Mouse (Mus musculus): ENCODE data around the gene Fbxl3.

GRCm38 (mm10) chr14:103085840-103086533 is 13.4 kb downstream of the Fbxl3 start:
- TF ChIP-seq CTCF (IDR thresholded peaks at IDR 0.05; ENCODE audit: low read depth) (no peak), EP300 (IDR thresholded peaks at IDR 0.05; ENCODE audit: low read depth) (no peak)
